Mouse (Mus musculus): ENCODE measurements around the gene Mrpl40.
"Not testable (repeated sequence)": the region's sequence is repeated elsewhere in the genome, so short reads cannot be mapped to it uniquely, and the experiment has no call there.

Gene Mrpl40

DNA sequence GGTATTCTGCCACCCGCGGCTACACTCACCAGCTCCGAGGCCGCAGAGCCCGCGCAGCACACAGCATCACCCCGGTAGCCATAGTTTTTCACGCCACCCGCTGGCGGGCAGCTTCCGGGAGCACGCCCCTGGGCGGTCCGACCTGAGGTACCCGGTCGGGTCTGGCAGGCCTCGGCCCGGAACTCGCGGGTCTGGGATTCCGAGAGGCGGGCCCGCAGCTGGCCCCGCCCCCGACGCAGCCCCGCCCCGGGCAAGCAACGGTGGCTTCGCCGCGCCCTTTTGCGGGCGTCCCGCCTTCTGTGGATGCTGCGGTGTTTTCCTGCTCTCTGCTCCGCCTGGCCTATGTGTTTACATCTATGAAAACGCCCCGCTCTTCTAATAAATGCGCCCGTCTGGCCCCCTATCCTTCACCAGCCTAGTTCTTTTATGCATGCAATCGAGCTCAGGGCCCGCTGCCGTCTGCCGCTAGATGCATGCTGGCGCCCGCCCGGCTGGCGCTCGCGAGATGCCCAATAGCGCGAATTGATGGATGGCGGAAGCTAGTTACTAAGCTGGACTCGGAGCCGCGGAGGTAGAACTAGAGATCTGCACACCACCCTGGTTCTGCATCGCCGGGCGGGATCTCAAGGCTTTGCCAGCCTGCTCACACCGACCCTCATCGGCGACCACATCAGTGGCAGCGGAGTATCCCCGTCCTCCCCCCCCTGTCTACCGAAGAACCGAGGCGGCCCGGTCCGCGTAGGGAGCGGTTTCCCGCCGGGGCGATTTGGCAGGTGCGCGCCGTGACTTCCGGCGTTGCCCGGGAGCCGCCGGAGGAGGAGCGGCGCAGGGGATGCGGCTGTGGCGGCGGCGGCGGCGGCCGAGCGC lies at the start of gene Mrpl40, which contains the start of gene Hira:
Mrpl40 (minus strand) TSS at position 421 of the 867 bp plus-strand sequence.
Hira (plus strand) TSS at position 596 of the 867 bp plus-strand sequence.
- peak; percentile 89 for DNase-seq

- no peak for DNase-seq
Observed at GRCm38 (mm10) chr16:18921771-18922170, 45.1 kb upstream of the Mrpl40 start.

GRCm38 (mm10) chr16:18916064-18916463 lies 39.4 kb upstream of the Mrpl40 start:
- DNase-seq, result no peak

DNA sequence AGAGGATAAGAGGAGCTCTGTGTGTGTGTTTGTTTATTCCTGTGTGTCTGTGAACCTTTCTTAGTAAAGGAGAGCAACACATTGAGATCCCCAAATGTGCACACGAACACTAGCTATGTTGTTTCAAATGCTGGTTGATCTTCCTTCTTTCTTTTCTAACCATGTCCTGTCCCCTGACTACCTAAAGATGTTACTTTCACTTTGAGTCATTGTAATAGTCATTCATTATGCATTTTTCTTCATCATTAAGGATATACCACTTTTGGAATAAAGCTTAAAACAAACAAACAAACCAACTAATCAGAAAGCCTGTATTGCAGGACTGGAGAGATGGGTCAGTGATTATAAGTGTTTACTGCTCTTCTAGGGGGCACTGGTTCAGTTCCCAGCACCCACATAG lies 29.0 kb upstream of the Mrpl40 start:
- no peak for DNase-seq

DNA sequence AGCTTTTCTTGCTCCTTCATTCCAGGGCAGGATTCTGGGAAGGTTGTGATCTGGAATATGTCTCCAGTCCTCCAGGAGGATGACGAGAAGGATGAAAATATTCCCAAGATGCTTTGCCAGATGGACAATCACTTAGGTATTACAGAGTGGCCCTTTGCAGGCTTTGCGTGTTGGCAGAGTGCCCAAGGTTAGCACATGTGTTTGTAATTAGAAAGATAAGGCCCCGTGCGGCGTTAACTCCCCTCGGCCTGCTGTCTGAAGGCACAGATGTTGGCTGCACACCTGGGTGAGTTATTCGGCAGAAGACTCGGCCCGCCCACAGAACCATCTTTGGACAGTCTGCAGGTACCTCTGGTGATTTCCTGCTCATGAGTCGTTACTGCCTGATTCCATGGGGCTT lies 19.8 kb upstream of the Mrpl40 start:
- no peak for DNase-seq

DNA sequence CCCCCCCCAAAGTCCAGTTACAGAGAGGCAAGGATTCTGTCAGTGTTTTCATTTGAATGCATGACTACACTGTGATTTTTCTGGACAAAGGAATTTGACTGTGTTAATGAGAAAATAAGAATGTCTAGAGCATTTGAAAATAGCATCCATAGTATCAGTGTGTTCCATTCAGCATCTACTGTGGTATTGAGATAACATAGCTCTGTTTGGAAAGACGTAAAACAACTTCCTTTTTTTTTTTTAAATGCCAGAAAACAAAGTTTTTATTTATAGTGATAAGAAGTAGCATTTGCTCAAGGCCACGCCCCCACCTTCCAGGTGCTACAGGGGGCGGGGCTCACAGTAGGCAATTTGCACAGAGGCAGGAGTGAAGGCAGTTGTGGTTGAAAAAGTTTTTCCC lies 18.6 kb upstream of the Mrpl40 start:
- DNase-seq, result no peak

GRCm38 (mm10) chr16:18893840-18894372 lies 17.2 kb upstream of the Mrpl40 start:
- no peak for DNase-seq

- DNase-seq, result no peak
Observed at GRCm38 (mm10) chr16:18884044-18884443, 7.4 kb upstream of the Mrpl40 start.

DNA sequence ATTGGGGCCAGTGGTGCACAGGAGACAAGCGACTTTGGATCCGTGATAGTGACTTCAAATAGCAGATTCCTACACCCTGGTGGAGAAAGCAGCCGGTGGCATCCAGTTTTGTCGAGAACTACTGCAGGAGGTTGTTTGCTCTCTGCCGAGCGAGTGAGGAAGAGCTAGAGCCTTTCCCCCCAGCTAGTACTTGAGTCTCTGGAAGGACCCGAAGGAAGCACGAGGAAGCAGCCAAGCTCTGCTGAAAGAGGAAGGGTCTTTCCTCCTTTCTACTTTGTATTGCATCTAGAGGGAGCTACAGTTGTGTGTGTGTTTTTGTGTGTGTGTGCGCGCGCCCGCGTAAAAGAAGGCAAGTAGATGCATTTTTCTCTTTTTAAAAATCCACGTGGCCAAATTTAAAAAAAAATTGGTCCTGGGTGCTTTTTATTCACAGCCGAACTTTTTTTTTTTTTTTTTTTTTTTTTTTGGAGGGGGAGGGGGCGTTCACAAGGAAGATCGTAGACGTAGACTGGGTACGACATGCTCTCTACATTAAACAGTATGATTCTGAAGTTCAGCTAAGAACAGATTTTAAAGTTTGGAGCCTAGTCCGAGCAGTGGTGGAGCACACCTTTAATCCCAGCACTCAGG lies 1.5 kb upstream of the Mrpl40 start:
- DNase-seq, result peak; percentile 20

DNA sequence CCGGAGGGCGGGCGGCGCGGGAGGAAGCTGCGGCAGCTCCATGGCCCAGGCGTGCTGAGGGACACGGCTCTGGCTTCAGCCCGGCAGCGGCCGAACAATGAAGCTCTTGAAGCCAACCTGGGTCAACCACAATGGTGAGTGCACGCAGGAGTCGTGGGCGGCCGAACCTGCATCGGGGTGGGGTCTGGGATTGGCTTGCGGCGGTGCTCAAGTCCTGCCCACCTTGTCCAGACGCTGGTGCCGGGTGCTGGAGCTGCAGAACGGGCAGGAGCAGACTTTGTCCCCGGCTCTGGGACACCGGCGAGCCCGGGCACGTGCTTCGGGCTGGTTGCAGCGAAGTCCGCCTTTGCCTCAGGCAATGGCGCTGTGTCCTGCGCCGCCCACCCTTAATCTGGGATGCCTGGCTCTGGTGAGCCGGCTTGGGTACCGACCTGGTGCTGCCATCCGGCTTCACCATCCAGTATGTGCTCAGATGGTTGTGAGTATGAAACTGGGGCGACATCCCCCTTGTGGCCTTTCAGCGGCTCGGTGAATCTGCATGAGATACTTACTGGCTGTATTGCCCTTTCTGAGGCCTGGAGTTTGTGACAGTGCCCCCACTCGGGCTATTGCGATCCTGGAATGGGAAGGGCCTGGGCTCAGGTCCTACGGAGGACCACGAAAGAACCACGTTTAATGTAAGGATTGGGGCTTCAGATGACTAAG lies 876 bp upstream of the Mrpl40 start:
- DNase-seq, result peak; percentile 43

GRCm38 (mm10) chr16:18876091-18876441 lies 596 bp downstream of the Mrpl40 start:
- no peak for DNase-seq

DNA sequence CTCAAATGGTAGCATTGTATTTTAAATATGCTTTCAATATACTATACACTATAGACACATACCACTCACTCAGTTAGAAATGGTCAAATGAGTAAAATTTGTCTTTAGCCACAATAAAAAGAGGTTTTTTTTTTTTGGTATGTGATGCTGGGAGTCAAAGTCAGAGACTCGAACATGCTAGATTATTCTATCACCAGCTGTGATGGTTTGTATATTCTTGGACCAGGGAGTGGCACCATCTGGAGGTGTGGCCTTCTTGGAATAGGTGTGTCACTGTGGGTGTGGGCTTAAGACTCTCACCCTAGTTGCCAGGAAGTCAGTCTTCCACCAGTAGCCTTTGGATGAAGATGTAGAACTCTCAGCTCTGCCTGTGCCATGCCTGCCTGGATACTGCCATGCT lies 6.2 kb downstream of the Mrpl40 start:
- DNase-seq, result not testable (repeated sequence)

DNA sequence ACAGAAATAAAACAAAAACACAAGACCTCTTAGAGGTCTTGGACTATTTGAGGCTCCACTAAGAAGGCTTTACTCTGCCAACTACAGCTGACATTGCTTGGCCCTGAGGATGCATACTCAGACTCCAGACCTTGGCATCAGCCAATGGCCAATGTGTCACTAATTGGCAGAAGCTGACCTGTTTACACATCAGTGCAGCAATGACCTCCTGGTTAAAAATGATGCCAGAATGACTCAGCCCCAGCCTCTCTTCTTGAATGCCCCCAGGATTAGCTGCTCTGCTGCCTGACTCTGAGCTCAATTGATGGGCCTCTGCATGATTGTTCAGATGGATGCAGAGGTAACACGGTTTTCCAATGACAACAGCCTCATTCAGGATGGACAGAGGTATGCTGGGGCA lies 16.5 kb downstream of the Mrpl40 start:
- no peak for DNase-seq

GRCm38 (mm10) chr16:18858551-18858950 lies 18.1 kb downstream of the Mrpl40 start:
- no peak for DNase-seq

- DNase-seq, result not testable (repeated sequence)
Observed at GRCm38 (mm10) chr16:18849521-18850190, 27.0 kb downstream of the Mrpl40 start.

- DNase-seq, result no peak
Observed at GRCm38 (mm10) chr16:18846301-18846820, 30.3 kb downstream of the Mrpl40 start.

DNA sequence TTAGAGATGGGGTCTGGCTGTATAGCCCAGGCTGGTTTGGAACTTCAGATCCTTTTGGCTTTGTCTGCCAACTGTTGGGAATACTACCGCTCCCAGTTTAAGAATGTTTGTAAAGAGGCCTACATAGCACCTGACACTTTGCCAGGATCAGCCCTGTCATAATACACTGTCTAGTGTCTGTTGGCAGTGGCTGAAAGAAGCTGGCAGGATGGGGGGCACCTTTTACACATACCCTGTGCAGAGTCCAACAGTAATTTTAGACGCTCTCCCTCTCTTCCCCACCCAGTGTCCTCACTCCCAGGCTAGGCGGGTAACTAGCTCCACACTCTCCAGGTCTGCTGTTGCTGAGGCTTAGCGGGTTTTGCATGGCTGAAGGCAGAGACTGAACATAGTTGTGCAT lies 38.3 kb downstream of the Mrpl40 start:
- DNase-seq, result no peak

GRCm38 (mm10) chr16:18836468-18837208 lies 40.0 kb downstream of the Mrpl40 start, which contains the start of the genes 2510002D24Rik and Gm28539:
TSS of gene 2510002D24Rik (plus strand) at chr16:18836578.
TSS of gene Gm28539 (plus strand) at chr16:18836584.
- peak; percentile 94 for DNase-seq

DNA sequence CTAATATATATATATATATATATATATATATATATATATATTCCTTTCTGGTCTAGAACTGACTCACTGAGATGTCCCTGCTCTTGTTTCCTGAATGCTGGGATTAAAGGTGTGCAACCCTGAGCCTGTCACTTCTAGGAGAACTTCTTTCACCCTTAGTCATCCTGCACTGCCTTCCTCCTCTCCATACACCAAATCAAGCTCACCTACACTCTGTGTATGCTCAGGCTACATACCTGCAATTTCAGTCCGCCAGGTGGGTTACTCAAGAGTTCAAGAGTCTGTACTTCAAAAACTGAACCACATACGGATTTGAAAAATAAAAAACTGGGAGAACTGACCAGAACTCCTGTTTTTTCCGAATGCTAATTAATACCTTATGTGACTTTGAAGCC lies 40.6 kb downstream of the Mrpl40 start:
- no peak for DNase-seq

DNA sequence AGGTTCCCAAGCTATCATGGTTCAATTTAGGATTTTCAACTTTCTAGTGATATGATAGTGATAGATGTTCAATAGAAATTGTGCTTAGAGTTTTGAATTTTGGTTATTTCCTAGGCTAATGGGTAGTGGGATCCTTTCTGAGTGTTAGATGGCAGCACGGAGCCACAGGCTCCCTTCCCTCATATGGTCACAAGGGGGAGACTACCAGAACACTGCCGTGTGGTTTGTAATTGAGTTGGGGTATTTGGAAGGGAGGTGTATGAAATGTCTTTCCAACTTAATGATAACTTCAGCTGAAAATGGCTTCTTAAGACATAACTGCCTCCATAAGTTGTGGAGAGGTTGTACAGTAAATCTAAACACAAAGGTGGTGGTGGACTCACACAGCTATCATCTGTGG lies 43.2 kb downstream of the Mrpl40 start:
- no peak for DNase-seq

- DNase-seq, result no peak
Observed at GRCm38 (mm10) chr16:18829102-18829501, 47.6 kb downstream of the Mrpl40 start.

GRCm38 (mm10) chr16:18828630-18829029 lies 48.0 kb downstream of the Mrpl40 start:
- no peak for DNase-seq
